Comparison of ENCODE assay signal across 23 mouse cellular contexts in genomic region chr16:4785706-4786105, GRCm38 (mm10). TPM values are rescaled to one million over a fixed set of nuclear protein-coding genes. Genes with fewer than 3 reads are reported as not detected.
DNase-seq lines count a peak whose midpoint lies in the region; ATAC-seq and TF ChIP-seq lines count a peak whose summit lies in the region.
"Had no signal": no experiment of that assay in that cellular context is flagged by ENCODE, and none has a peak within 500 bp of the region (broad histone marks: within the 10 kb centered on the region; RNA-seq: fewer than 3 reads in every experiment).

No protein-coding gene starts in this region.

- no peak for DNase-seq in gastrocnemius, adult 2 months
- DNase-seq in gastrocnemius, postnatal 10 days: no peak
- DNase-seq in heart, adult 9 months (ENCODE audit: low spot score in 2 of 2): no peak
- DNase-seq in midbrain, embryonic 10.5 days (ENCODE audit: low spot score): no peak
- DNase-seq in retina, embryonic 14.5 days (ENCODE audit: low spot score): peak; percentile 22
- no peak for DNase-seq in cerebellum, postnatal 36 days
- DNase-seq: adrenal gland, postnatal 14 days; cerebellum, adult 11 months; cerebellum, postnatal 25 days; gastrocnemius, postnatal 25 days; kidney, postnatal 36 days; lung, adult 2 months; lung, postnatal 4 days; right cerebral cortex, postnatal 4 days had no signal

- 0 out of 2 replicates have a peak overlapping the region, but pooled peaks have one; percentile 22 for H3K9ac ChIP-seq in heart, embryonic 16.5 days (ENCODE audit: low read length)
- no peak overlapping the region for H3K9ac ChIP-seq in midbrain, embryonic 13.5 days (replicated peaks)
- H3K9ac ChIP-seq: forebrain, embryonic 13.5 days; limb, embryonic 12.5 days; liver, embryonic 12.5 days; midbrain, embryonic 12.5 days had no signal

- no peak for TF ChIP-seq CTCF in gastrocnemius, adult 2 months (IDR thresholded peaks at IDR 0.05)

- peaks cover 76% of the 10 kb centered on the region for H3K4me1 ChIP-seq in heart, embryonic 16.5 days (ENCODE audit: control insufficient read depth, insufficient read depth, low read length)
- H3K4me1 ChIP-seq in midbrain, embryonic 13.5 days (replicated peaks): peaks cover 48% of the 10 kb centered on the region
- H3K4me1 ChIP-seq in midbrain, embryonic 10.5 days: peaks cover 40% of the 10 kb centered on the region

- intact Hi-C loops in gastrocnemius, adult 2 months (cut with DNase I): no loop called here

- H3K9me3 ChIP-seq in heart, embryonic 16.5 days (replicated peaks; ENCODE audit: control insufficient read depth, low read length): no peaks in the 10 kb centered on the region
- no peaks in the 10 kb centered on the region for H3K9me3 ChIP-seq in midbrain, embryonic 13.5 days
- no peaks in the 10 kb centered on the region for H3K9me3 ChIP-seq in midbrain, embryonic 10.5 days (replicated peaks)
- H3K9me3 ChIP-seq: forebrain, embryonic 13.5 days; G1E; limb, embryonic 12.5 days; liver, embryonic 12.5 days; midbrain, embryonic 12.5 days had no signal

- H3K4me2 ChIP-seq in heart, embryonic 16.5 days (ENCODE audit: low read depth, low read length): peak overlapping the region; percentile 39; the same call in 1 of the 2 replicates
- no peak overlapping the region for H3K4me2 ChIP-seq in midbrain, embryonic 13.5 days (replicated peaks)
- H3K4me2 ChIP-seq: forebrain, embryonic 13.5 days; limb, embryonic 12.5 days; liver, embryonic 12.5 days; midbrain, embryonic 12.5 days had no signal

- peaks cover 4% of the 10 kb centered on the region; the same call in 1 of the 2 replicates for H3K36me3 ChIP-seq in heart, embryonic 16.5 days (ENCODE audit: control insufficient read depth, insufficient read depth)
- H3K36me3 ChIP-seq in midbrain, embryonic 13.5 days: peaks cover 15% of the 10 kb centered on the region; the same call in 1 of the 2 replicates
- peaks cover 31% of the 10 kb centered on the region for H3K36me3 ChIP-seq in midbrain, embryonic 10.5 days

- peak overlapping the region; percentile 61 for H3K27ac ChIP-seq in gastrocnemius, adult 2 months
- peak overlapping the region; percentile 69 for H3K27ac ChIP-seq in heart, embryonic 16.5 days (ENCODE audit: low read length)
- peak overlapping the region; percentile 25; the same call in 1 of the 2 replicates for H3K27ac ChIP-seq in midbrain, embryonic 13.5 days
- H3K27ac ChIP-seq in midbrain, embryonic 10.5 days (replicated peaks): no peak overlapping the region
- H3K27ac ChIP-seq: forebrain, embryonic 13.5 days; limb, embryonic 12.5 days; liver, embryonic 12.5 days; midbrain, embryonic 12.5 days had no signal

- no peak for ATAC-seq in heart, embryonic 16.5 days (replicated peaks; ENCODE audit: extremely low read depth, insufficient read depth, low FRiP score)
- ATAC-seq in midbrain, embryonic 13.5 days: no peak
- ATAC-seq: forebrain, embryonic 13.5 days; intestine, embryonic 16.5 days; liver, embryonic 12.5 days had no signal

- 42% methylated on average over 4 of the region's 4 CpGs for WGBS in heart, embryonic 16.5 days
- 45% methylated on average over 4 of the region's 4 CpGs for WGBS in midbrain, embryonic 13.5 days
- 69% methylated on average over 4 of the region's 4 CpGs for WGBS in midbrain, embryonic 10.5 days

- H3K4me3 ChIP-seq in gastrocnemius, adult 2 months: no peak overlapping the region
- no peak overlapping the region for H3K4me3 ChIP-seq in heart, embryonic 16.5 days (ENCODE audit: low read length)
- no peak overlapping the region for H3K4me3 ChIP-seq in midbrain, embryonic 13.5 days (replicated peaks)
- no peak overlapping the region for H3K4me3 ChIP-seq in midbrain, embryonic 10.5 days
- H3K4me3 ChIP-seq: forebrain, embryonic 13.5 days; limb, embryonic 12.5 days; liver, embryonic 12.5 days; midbrain, embryonic 12.5 days had no signal

- H3K27me3 ChIP-seq in heart, embryonic 16.5 days (ENCODE audit: control insufficient read depth, insufficient read depth, low read length): no peaks in the 10 kb centered on the region
- H3K27me3 ChIP-seq in midbrain, embryonic 13.5 days: no peaks in the 10 kb centered on the region
- H3K27me3 ChIP-seq in midbrain, embryonic 10.5 days (ENCODE audit: low read depth, poor library complexity, severe bottlenecking): no peaks in the 10 kb centered on the region
- H3K27me3 ChIP-seq: forebrain, embryonic 13.5 days; limb, embryonic 12.5 days; liver, embryonic 12.5 days; midbrain, embryonic 12.5 days had no signal

RNA-seq across cellular contexts. Expression of gene Cdip1, which starts 4.4 kb away (rescaled TPM):
- total RNA-seq in gastrocnemius, adult 2 months (2021): 10 to 100 TPM; 69.3 to 82.9 TPM
- total RNA-seq in gastrocnemius, postnatal 10 days (2021): 10 to 100 TPM; 82.1 to 91.9 TPM
- 119 and 136 TPM in 2 replicates for polyA plus RNA-seq in heart, embryonic 16.5 days (2015; fragmentation: Nextera tagmentation; extraction: Ambion mirVana)
- 108 and 109 TPM in 2 replicates for polyA plus RNA-seq in midbrain, embryonic 13.5 days (2015; fragmentation: Nextera tagmentation; extraction: Ambion mirVana)
- polyA plus RNA-seq in midbrain, embryonic 10.5 days (2016; fragmentation: Nextera tagmentation; extraction: Ambion mirVana): 111 and 116 TPM in 2 replicates

RNA-seq across cellular contexts. Expression of gene 4930562C15Rik, which starts 49.5 kb away (rescaled TPM):
- not detected for total RNA-seq in gastrocnemius, adult 2 months (2021)
- total RNA-seq in gastrocnemius, postnatal 10 days (2021): not detected
- 0.26 and 0.49 TPM in 2 replicates for polyA plus RNA-seq in heart, embryonic 16.5 days (2015; fragmentation: Nextera tagmentation; extraction: Ambion mirVana)
- 0.40 and 0.50 TPM in 2 replicates for polyA plus RNA-seq in midbrain, embryonic 13.5 days (2015; fragmentation: Nextera tagmentation; extraction: Ambion mirVana)
- polyA plus RNA-seq in midbrain, embryonic 10.5 days (2016; fragmentation: Nextera tagmentation; extraction: Ambion mirVana): 0.30 and 0.39 TPM in 2 replicates
- total RNA-seq: adrenal gland, postnatal 14 days; gastrocnemius, postnatal 25 days; layer of hippocampus, postnatal 10 days had no signal
- polyA plus RNA-seq: G1E had no signal

RNA-seq across cellular contexts. Expression of gene Hmox2, which starts 59.5 kb away (rescaled TPM):
- 10 to 100 TPM; 35.4 to 43.6 TPM for total RNA-seq in gastrocnemius, adult 2 months (2021)
- 10 to 100 TPM; 45.1 to 51.1 TPM for total RNA-seq in gastrocnemius, postnatal 10 days (2021)
- 98.1 and 101 TPM in 2 replicates for polyA plus RNA-seq in heart, embryonic 16.5 days (2015; fragmentation: Nextera tagmentation; extraction: Ambion mirVana)
- 81.8 and 87.6 TPM in 2 replicates for polyA plus RNA-seq in midbrain, embryonic 13.5 days (2015; fragmentation: Nextera tagmentation; extraction: Ambion mirVana)
- polyA plus RNA-seq in midbrain, embryonic 10.5 days (2016; fragmentation: Nextera tagmentation; extraction: Ambion mirVana): 73.9 and 76.1 TPM in 2 replicates
